Comparison of ENCODE assay signal across 9 mouse cellular contexts in genomic region chr16:78236746-78237640, GRCm38 (mm10).
A peak's percentile ranks its signal among the peaks of the same experiment; 100 is the strongest.
DNase-seq lines count a peak whose midpoint lies in the region; ATAC-seq and TF ChIP-seq lines count a peak whose summit lies in the region.
"Had no signal": no experiment of that assay in that cellular context is flagged by ENCODE, and none has a peak within 500 bp of the region (broad histone marks: within the 10 kb centered on the region; RNA-seq: fewer than 3 reads in every experiment).

No protein-coding gene starts in this region.

- no peak for TF ChIP-seq EP300 in MEL (IDR thresholded peaks at IDR 0.05; ENCODE audit: low read depth in 1 of 2, low read length in 2 of 2)

- H3K9me3 ChIP-seq in MEL (replicated peaks; ENCODE audit: insufficient read depth, low read length), result no peaks in the 10 kb centered on the region
- H3K9me3 ChIP-seq in kidney, postnatal 0 days (replicated peaks; ENCODE audit: low read length), result no peaks in the 10 kb centered on the region

- H3K27ac ChIP-seq in MEL (ENCODE audit: control insufficient read depth, low read depth, low read length), result no peak overlapping the region
- H3K27ac ChIP-seq in kidney, postnatal 0 days, result no peak overlapping the region

- H3K4me2 ChIP-seq in kidney, postnatal 0 days (ENCODE audit: low read length), result peak overlapping the region; percentile 89

- 1% methylated on average over 25 of the region's 25 CpGs for WGBS in kidney, postnatal 0 days

- no peak for TF ChIP-seq RAD21 in MEL (IDR thresholded peaks at IDR 0.05; ENCODE audit: low read depth, low read length)

- no peak for DNase-seq in frontal cortex, postnatal 25 days (ENCODE audit: low spot score in 2 of 2)
- DNase-seq in MEL (ENCODE audit: low read depth, low spot score), result no peak
- peak; percentile 59 for DNase-seq in kidney, postnatal 0 days (ENCODE audit: low spot score)
- DNase-seq in mesoderm, embryonic 11.5 days (ENCODE audit: low read depth, low spot score), result peak; percentile 54
- no peak for DNase-seq in urinary bladder, adult 2 months (ENCODE audit: low spot score)
- no peak for DNase-seq in adipocyte (ENCODE audit: low spot score)

- TF ChIP-seq POLR2A in MEL (IDR thresholded peaks at IDR 0.05; ENCODE audit: control insufficient read depth in 1 of 2, insufficient read depth in 1 of 2, low read depth in 1 of 2, low read length in 2 of 2, poor library complexity in 1 of 2), result no peak

- H3K36me3 ChIP-seq in MEL (ENCODE audit: control insufficient read depth in 1 of 2, insufficient read depth in 2 of 2, low read length in 2 of 2), result no peaks in the 10 kb centered on the region
- no peaks in the 10 kb centered on the region for H3K36me3 ChIP-seq in kidney, postnatal 0 days (ENCODE audit: insufficient read depth, low read length)

- H3K4me1 ChIP-seq in MEL (ENCODE audit: control insufficient read depth in 1 of 2, insufficient read depth in 2 of 2, low read length in 2 of 2), result no peaks in the 10 kb centered on the region
- H3K4me1 ChIP-seq in kidney, postnatal 0 days (replicated peaks; ENCODE audit: insufficient read depth, low read length), result no peaks in the 10 kb centered on the region

- ATAC-seq in frontal cortex, adult (ENCODE audit: low TSS enrichment), result peak; percentile 42
- peak; percentile 45 for ATAC-seq in granulocyte monocyte progenitor cell, adult 5-6 weeks (replicated peaks; ENCODE audit: poor library complexity, severe bottlenecking)
- peak; percentile 34; the same call in 1 of the 2 replicates for ATAC-seq in kidney, postnatal 0 days (replicated peaks; ENCODE audit: low FRiP score, low read depth)
- ATAC-seq: Patski had no signal

- H3K79me2 ChIP-seq in MEL (ENCODE audit: control insufficient read depth, insufficient read depth, low read length, poor library complexity), result no peaks in the 10 kb centered on the region

- no peak overlapping the region for H3K9ac ChIP-seq in MEL (ENCODE audit: control insufficient read depth, low read depth, low read length, poor library complexity, severe bottlenecking)
- H3K9ac ChIP-seq in kidney, postnatal 0 days (ENCODE audit: low read depth, low read length), result 0 out of 2 replicates have a peak overlapping the region, but pooled peaks have one; percentile 31

- no peak overlapping the region for H3K4me3 ChIP-seq in MEL (ENCODE audit: control insufficient read depth in 1 of 2, insufficient read depth in 1 of 2, low read depth in 2 of 2, low read length in 2 of 2)
- peak overlapping the region; percentile 39 for H3K4me3 ChIP-seq in kidney, postnatal 0 days (replicated peaks; ENCODE audit: low read depth, low read length)

- no peaks in the 10 kb centered on the region for H3K27me3 ChIP-seq in MEL (ENCODE audit: control insufficient read depth in 1 of 2, insufficient read depth in 2 of 2, low read length in 2 of 2)
- H3K27me3 ChIP-seq in kidney, postnatal 0 days (ENCODE audit: insufficient read depth, low read length), result no peaks in the 10 kb centered on the region
- H3K27me3 ChIP-seq: Patski had no signal

- no peak for TF ChIP-seq CTCF in MEL (IDR thresholded peaks at IDR 0.05 in 2 of 3, conservative IDR thresholded peaks at IDR 0.05 in 1 of 3; ENCODE audit: control insufficient read depth in 1 of 3, insufficient read depth in 1 of 3, low read depth in 2 of 3, low read length in 3 of 3, poor library complexity in 1 of 3, severe bottlenecking in 1 of 3)
- TF ChIP-seq CTCF in kidney, postnatal 0 days (IDR thresholded peaks at IDR 0.05; ENCODE audit: low read depth), result no peak

TF ChIP-seq in MEL, 35 proteins besides CTCF, POLR2A, EP300 and RAD21:
- no peak for TF ChIP-seq ZMIZ1 (IDR thresholded peaks at IDR 0.05; ENCODE audit: low read depth, low read length)
- no peak for TF ChIP-seq MYB (IDR thresholded peaks at IDR 0.05; ENCODE audit: low read depth, low read length)
- peak; percentile 80; the same call in 1 of the 2 replicates for TF ChIP-seq MAFK (IDR thresholded peaks at IDR 0.05; ENCODE audit: borderline replicate concordance, low read depth, low read length)

Comparison
In these comparisons a context has a peak if more than half of its experiments do, and no peak if none do; other contexts are left out.
1. DNase-seq: peak in kidney, postnatal 0 days (single experiment) and mesoderm, embryonic 11.5 days (single experiment); none in frontal cortex, postnatal 25 days (0 of 2), MEL (single experiment), urinary bladder, adult 2 months (single experiment) and adipocyte (single experiment).
2. Peak in every context shown above with its lines, with median percentiles within 50 percentile points of each other: ATAC-seq.